Mouse (Mus musculus) CH12.LX (cell line): Measurements from ENCODE around the gene AC141477.1. TPM values are rescaled to one million over a fixed set of nuclear protein-coding genes. Genes with fewer than 3 reads are reported as not detected.

Experiments used
- DNase-seq: peaks from one replicate; pipeline ENCODE4 v3.0.0-alpha.2; 2013; ENCODE audit errors: extremely low read depth
- H3K27ac ChIP-seq: 2 replicates; pipeline ENCODE4 v1.5.1; 2012; ENCODE audit warnings: low read depth, mild to moderate bottlenecking, control low read depth, moderate library complexity; ENCODE audit not compliant: insufficient read depth
- H3K27me3 ChIP-seq: replicated peaks from 2 replicates; pipeline ENCODE3; 2012; ENCODE audit warnings: inconsistent platforms
- H3K36me3 ChIP-seq, 2 experiments: replicated peaks in 1 of 2; 2 replicates each; pipeline versions ENCODE3 to v1.6.1; 2012; ENCODE audit warnings: inconsistent platforms in 1 of 2, low read length in 1 of 2, mild to moderate bottlenecking in 1 of 2, mixed read lengths in 1 of 2, moderate library complexity in 1 of 2; ENCODE audit not compliant: control insufficient read depth in 1 of 2, insufficient read depth in 1 of 2
- H3K4me1 ChIP-seq, 2 experiments: 2 replicates each; pipeline ENCODE4 v1.6.1; 2012; ENCODE audit warnings: inconsistent platforms in 1 of 2, moderate library complexity in 1 of 2; ENCODE audit not compliant: insufficient read depth in 2 of 2, control insufficient read depth in 1 of 2
- H3K4me2 ChIP-seq: 2 replicates; pipeline ENCODE4 v1.6.1; 2012; ENCODE audit warnings: low read depth, mild to moderate bottlenecking, control low read depth; ENCODE audit not compliant: poor library complexity, insufficient read depth, severe bottlenecking
- H3K4me3 ChIP-seq, 3 experiments: fragments of 150-350 bp in 1 of 3; sonication (generic) in 1 of 3; replicated peaks in 1 of 3; 2 replicates each; pipeline versions ENCODE3 to v1.5.1; 2011 to 2012; ENCODE audit warnings: low read depth in 2 of 3, low read length in 2 of 3, mild to moderate bottlenecking in 2 of 3, moderate library complexity in 2 of 3, control low read depth in 1 of 3, improper control_type of control experiment in 1 of 3, inconsistent platforms in 1 of 3, mixed read lengths in 1 of 3; ENCODE audit not compliant: poor library complexity in 1 of 3
- H3K79me2 ChIP-seq: replicated peaks from 2 replicates; pipeline ENCODE4 v1.6.1; 2012; ENCODE audit warnings: mild to moderate bottlenecking, moderate library complexity; ENCODE audit not compliant: control insufficient read depth, poor library complexity, insufficient read depth, severe bottlenecking; ENCODE audit errors: extremely low read depth
- H3K9ac ChIP-seq: 2 replicates; pipeline ENCODE4 v1.6.1; 2012; ENCODE audit warnings: low read depth, mild to moderate bottlenecking, control low read depth, moderate library complexity; ENCODE audit not compliant: insufficient read depth
- H3K9me3 ChIP-seq: replicated peaks from 2 replicates; pipeline ENCODE3; 2012; ENCODE audit warnings: low read length, inconsistent platforms, mixed read lengths
- BHLHE40 ChIP-seq: IDR thresholded peaks from 2 replicates; pipeline ENCODE4 v1.6.1; 2011; ENCODE audit warnings: mild to moderate bottlenecking, low read depth, low read length, improper control_type of control experiment
- CHD1 ChIP-seq: IDR thresholded peaks from 2 replicates; pipeline ENCODE4 v1.6.1; 2012; ENCODE audit warnings: low read depth, low read length, improper control_type of control experiment, inconsistent platforms
- CHD2 ChIP-seq: IDR thresholded peaks from 2 replicates; pipeline ENCODE4 v1.6.1; 2011; ENCODE audit warnings: low read length, improper control_type of control experiment
- CTCF ChIP-seq, 2 experiments: IDR thresholded peaks in 1 of 2; conservative IDR thresholded peaks in 1 of 2; 2 replicates each; pipeline ENCODE4 v1.5.1; 2011 to 2012; ENCODE audit warnings: low read depth in 2 of 2, low read length in 2 of 2, improper control_type of control experiment in 1 of 2, inconsistent platforms in 1 of 2, mild to moderate bottlenecking in 1 of 2, moderate library complexity in 1 of 2
- E2F4 ChIP-seq: IDR thresholded peaks from 2 replicates; pipeline ENCODE4 v1.6.1; 2011; ENCODE audit warnings: low read depth, low read length, improper control_type of control experiment; ENCODE audit not compliant: insufficient replicate concordance
- ELF1 ChIP-seq: IDR thresholded peaks from 2 replicates; pipeline ENCODE4 v1.6.1; 2014; ENCODE audit warnings: low read depth, mild to moderate bottlenecking, inconsistent platforms, low read length, improper control_type of control experiment
- EP300 ChIP-seq: IDR thresholded peaks from 2 replicates; pipeline ENCODE4 v1.6.1; 2011; ENCODE audit warnings: low read length, improper control_type of control experiment
- ETS1 ChIP-seq: conservative IDR thresholded peaks from 2 replicates; pipeline ENCODE4 v1.6.1; 2012; ENCODE audit warnings: low read depth, mild to moderate bottlenecking, inconsistent platforms, low read length, improper control_type of control experiment, moderate library complexity
- GABPA ChIP-seq: IDR thresholded peaks from 2 replicates; pipeline ENCODE4 v1.6.1; 2012; ENCODE audit warnings: low read depth, low read length, improper control_type of control experiment, inconsistent platforms; ENCODE audit not compliant: insufficient replicate concordance
- HCFC1 ChIP-seq: IDR thresholded peaks from 2 replicates; pipeline ENCODE4 v1.6.1; 2012; ENCODE audit warnings: low read depth, mild to moderate bottlenecking, inconsistent platforms, low read length, improper control_type of control experiment
- IRF4 ChIP-seq: IDR thresholded peaks from 2 replicates; pipeline ENCODE4 v1.6.1; 2014; ENCODE audit warnings: low read depth, mild to moderate bottlenecking, inconsistent platforms, low read length, improper control_type of control experiment
- JUN ChIP-seq: IDR thresholded peaks from 2 replicates; pipeline ENCODE4 v1.6.1; 2011; ENCODE audit warnings: low read depth, mild to moderate bottlenecking, low read length, improper control_type of control experiment, moderate library complexity; ENCODE audit not compliant: insufficient read depth
- JUND ChIP-seq: conservative IDR thresholded peaks from 2 replicates; pipeline ENCODE4 v1.6.1; 2011; ENCODE audit warnings: low read depth, low read length, improper control_type of control experiment
- KAT2A ChIP-seq: IDR thresholded peaks from 2 replicates; pipeline ENCODE4 v1.6.1; 2012; ENCODE audit warnings: low read length, improper control_type of control experiment, inconsistent platforms; ENCODE audit not compliant: insufficient replicate concordance
- MAFK ChIP-seq: IDR thresholded peaks from 2 replicates; pipeline ENCODE4 v1.6.1; 2011; ENCODE audit warnings: low read length, improper control_type of control experiment; ENCODE audit not compliant: insufficient replicate concordance
- MAX ChIP-seq: IDR thresholded peaks from 2 replicates; pipeline ENCODE4 v1.6.1; 2011; ENCODE audit warnings: low read length, improper control_type of control experiment
- MAZ ChIP-seq: IDR thresholded peaks from 2 replicates; pipeline ENCODE4 v1.6.1; 2012; ENCODE audit warnings: low read depth, mild to moderate bottlenecking, inconsistent platforms, low read length, improper control_type of control experiment, moderate library complexity
- MEF2A ChIP-seq: IDR thresholded peaks from 2 replicates; pipeline ENCODE4 v1.6.1; 2014; ENCODE audit warnings: low read depth, mild to moderate bottlenecking, inconsistent platforms, low read length, improper control_type of control experiment, borderline replicate concordance
- MXI1 ChIP-seq: IDR thresholded peaks from 2 replicates; pipeline ENCODE4 v1.6.1; 2011; ENCODE audit warnings: mild to moderate bottlenecking, low read depth, low read length, improper control_type of control experiment
- MYC ChIP-seq: IDR thresholded peaks from 2 replicates; pipeline ENCODE4 v1.6.1; 2011; ENCODE audit warnings: low read depth, mild to moderate bottlenecking, improper control_type of control experiment, low read length
- NELFE ChIP-seq: IDR thresholded peaks from 2 replicates; pipeline ENCODE4 v1.6.1; 2011; ENCODE audit warnings: low read depth, low read length, improper control_type of control experiment
- NRF1 ChIP-seq: IDR thresholded peaks from 2 replicates; pipeline ENCODE4 v1.6.1; 2014; ENCODE audit warnings: low read depth, mild to moderate bottlenecking, inconsistent platforms, low read length, improper control_type of control experiment, moderate library complexity
- PAX5 ChIP-seq: IDR thresholded peaks from 2 replicates; pipeline ENCODE4 v1.6.1; 2012; ENCODE audit warnings: low read length, inconsistent platforms, mixed read lengths
- POLR2A ChIP-seq: IDR thresholded peaks from 2 replicates; pipeline ENCODE4 v1.6.1; 2011; ENCODE audit warnings: low read depth, mild to moderate bottlenecking, improper control_type of control experiment, low read length
- POLR2AphosphoS2 ChIP-seq: IDR thresholded peaks from 2 replicates; pipeline ENCODE4 v1.6.1; 2011; ENCODE audit warnings: low read depth, low read length, improper control_type of control experiment
- RAD21 ChIP-seq: IDR thresholded peaks from 2 replicates; pipeline ENCODE4 v1.6.1; 2011; ENCODE audit warnings: low read depth, mild to moderate bottlenecking, low read length, improper control_type of control experiment, moderate library complexity
- RCOR1 ChIP-seq: conservative IDR thresholded peaks from 2 replicates; pipeline ENCODE4 v1.6.1; 2012; ENCODE audit warnings: low read depth, mild to moderate bottlenecking, inconsistent platforms, low read length, improper control_type of control experiment
- SIN3A ChIP-seq: IDR thresholded peaks from 2 replicates; pipeline ENCODE4 v1.6.1; 2012; ENCODE audit warnings: low read length, improper control_type of control experiment, inconsistent platforms
- SMC3 ChIP-seq: IDR thresholded peaks from 2 replicates; pipeline ENCODE4 v1.6.1; 2011; ENCODE audit warnings: low read depth, low read length, improper control_type of control experiment
- TBP ChIP-seq: conservative IDR thresholded peaks from 2 replicates; pipeline ENCODE4 v1.6.1; 2011; ENCODE audit warnings: low read depth, low read length, improper control_type of control experiment
- TCF12 ChIP-seq: IDR thresholded peaks from 2 replicates; pipeline ENCODE4 v1.6.1; 2014; ENCODE audit warnings: low read depth, mild to moderate bottlenecking, inconsistent platforms, low read length, improper control_type of control experiment
- UBTF ChIP-seq: IDR thresholded peaks from 2 replicates; pipeline ENCODE4 v1.6.1; 2012; ENCODE audit warnings: low read depth, mild to moderate bottlenecking, inconsistent platforms, low read length, improper control_type of control experiment, moderate library complexity
- USF1 ChIP-seq: IDR thresholded peaks from 2 replicates; pipeline ENCODE4 v1.6.1; 2014; ENCODE audit warnings: low read depth, mild to moderate bottlenecking, inconsistent platforms, low read length, improper control_type of control experiment
- ZC3H11A ChIP-seq: IDR thresholded peaks from 2 replicates; pipeline ENCODE4 v1.6.1; 2012; ENCODE audit warnings: low read depth, mild to moderate bottlenecking, inconsistent platforms, low read length, improper control_type of control experiment
- ZKSCAN1 ChIP-seq: IDR thresholded peaks from 2 replicates; pipeline ENCODE4 v1.6.1; 2012; ENCODE audit warnings: low read depth, inconsistent platforms, low read length, improper control_type of control experiment, borderline replicate concordance
- ZMIZ1 ChIP-seq: IDR thresholded peaks from 2 replicates; pipeline ENCODE4 v1.6.1; 2012; ENCODE audit warnings: low read depth, mild to moderate bottlenecking, inconsistent platforms, low read length, improper control_type of control experiment
- ZNF384 ChIP-seq: IDR thresholded peaks from 2 replicates; pipeline ENCODE4 v1.6.1; 2012; ENCODE audit warnings: low read depth, low read length, improper control_type of control experiment, inconsistent platforms
- dilution Hi-C: fragments of 300-500 bp; cut with MboI; formaldehyde crosslinking; loops from 2 replicates; pipeline ENCODE4 v1.14.3; 2020; ENCODE audit warnings: low sequenced_read_pairs; ENCODE audit not compliant: extremely low pct_unique_long_range_greater_than_20kb, extremely low pct_ligation_motif_present
- in situ Hi-C: fragments of 300-500 bp; cut with MboI; formaldehyde crosslinking; loops from 3 replicates; pipeline ENCODE4 v1.14.3; 2019; ENCODE audit warnings: low sequenced_read_pairs, low pct_ligation_motif_present, low pct_unique_long_range_greater_than_20kb, mixed read lengths
- polyA plus RNA-seq: library from polyadenylated mRNA; unstranded; fragments of >175 nt; gene quantifications from 2 replicates; pipeline ENCODE4 v1.2.1, GENCODE M21; 2012; ENCODE audit warnings: low read depth; ENCODE audit not compliant: insufficient read length
- total RNA-seq, 2 experiments: library from RNA; depleted of rRNA; stranded (reverse); fragments of 300-350 nt in 1 of 2; fragments of >200 nt in 1 of 2; gene quantifications; 2 replicates each; pipeline ENCODE4 v1.2.3; 2012 to 2014

The AC141477.1 gene
- total and polyA plus RNA-seq, 3 experiments, result not detected

DNA sequence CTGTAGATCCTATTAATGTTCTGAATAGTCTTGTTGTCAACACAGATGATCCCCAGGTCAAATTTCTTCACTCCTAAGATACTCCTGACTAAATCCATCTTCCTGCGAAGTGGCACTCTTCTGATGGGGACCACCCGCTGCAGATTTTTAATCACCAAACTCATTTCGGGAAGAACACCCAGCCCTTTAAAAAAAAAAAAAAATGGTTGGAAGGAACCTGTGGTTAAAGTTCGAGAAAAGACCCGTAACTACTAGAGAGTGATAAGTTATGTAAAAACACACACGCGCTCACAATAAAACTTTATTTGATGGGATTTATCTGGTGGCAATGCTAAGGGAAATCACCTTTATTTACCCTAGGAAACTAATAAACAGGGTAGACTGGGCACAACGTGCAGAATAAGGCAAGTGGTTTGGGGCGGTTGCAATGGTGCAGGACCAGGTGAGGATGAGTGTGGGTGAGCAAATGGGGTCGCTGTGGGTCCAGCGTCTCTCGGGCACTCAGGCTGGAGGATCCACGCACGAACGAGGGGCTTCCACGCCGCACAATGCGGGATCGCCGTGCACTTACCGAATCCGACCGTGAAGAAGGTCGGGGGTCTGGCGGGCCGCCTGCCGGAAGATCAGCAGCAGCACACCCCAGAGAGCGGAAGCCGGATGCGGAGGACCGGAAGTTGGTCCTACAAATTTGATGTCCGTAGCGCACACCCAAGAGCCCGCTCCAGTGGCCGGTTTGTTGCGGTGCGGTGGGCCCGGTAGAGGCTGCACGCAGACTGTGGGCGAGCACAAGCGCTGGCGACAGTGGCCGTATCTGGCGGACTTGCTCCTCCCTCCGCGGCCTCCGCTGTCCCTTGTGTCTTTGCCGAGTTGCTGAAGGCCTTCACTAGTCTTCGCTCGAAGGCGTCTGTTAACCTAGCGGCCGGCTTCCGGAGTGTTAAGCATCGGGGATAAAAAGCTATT, 28.2 kb upstream of the AC141477.1 start, which contains the start of the genes Mcm3ap and Ybey:
TSS of gene Mcm3ap (plus strand) at position 725 of the 960 bp plus-strand sequence.
TSS of gene Ybey (minus strand) at position 912 of the 960 bp plus-strand sequence.
- in situ Hi-C loops, result no loop called here
- dilution Hi-C loops, result no loop called here
- H3K36me3 ChIP-seq, result peaks cover 22 to 63% of the 10 kb centered on the region in 2 experiments
- TF ChIP-seq NELFE (peak; percentile 82), KAT2A (peak; percentile 93; the same call in 1 of the 2 replicates), MYC (peak; percentile 54; the same call in 1 of the 2 replicates), IRF4 (peak; percentile 71), ZC3H11A (no peak), HCFC1 (peak; percentile 96), MAX (peak; percentile 85; the same call in 1 of the 2 replicates), GABPA (no peak; the same call in 1 of the 2 replicates), RCOR1 (peak; percentile 77), CHD1 (peak; percentile 74; the same call in 1 of the 2 replicates), JUN (no peak), SIN3A (peak; percentile 91), EP300 (no peak), POLR2AphosphoS2 (peak; percentile 72; the same call in 1 of the 2 replicates), USF1 (no peak), TBP (peak; percentile 82), MAZ (peak; percentile 58), PAX5 (no peak), MEF2A (peak; percentile 68; the same call in 1 of the 2 replicates), CHD2 (peak; percentile 20; the same call in 1 of the 2 replicates), JUND (no peak), SMC3 (no peak), BHLHE40 (0 out of 2 replicates have a peak, but pooled peaks have one; percentile 15), POLR2A (peak; percentile 84), E2F4 (no peak), UBTF (peak; percentile 81; the same call in 1 of the 2 replicates), ETS1 (0 out of 2 replicates have a peak, but pooled peaks have one; percentile 21), MXI1 (peak; percentile 73), RAD21 (no peak), TCF12 (peak; percentile 92), ZNF384 (peak; percentile 67), ZMIZ1 (peak; percentile 71; the same call in 1 of the 2 replicates), MAFK (no peak), ELF1 (peak; percentile 97), NRF1 (no peak), ZKSCAN1 (no peak), CTCF (conservative IDR thresholded peaks at IDR 0.05 in 1 of 2, IDR thresholded peaks at IDR 0.05 in 1 of 2; ENCODE audit: low read depth in 2 of 2, low read length in 2 of 2) (peak in 1 of 2 experiments; percentile 28; a peak in 1 of 4 replicates)

More for the DNA sequence above, 28.2 kb upstream of the AC141477.1 start, which contains the start of the genes Mcm3ap and Ybey:
- Histone ChIP-seq H3K27me3 (no peaks in the 10 kb centered on the region), H3K27ac (peak within 1 kb of the TSS; percentile 51), H3K9me3 (no peaks in the 10 kb centered on the region), H3K4me1 (peaks cover 0 to 29% of the 10 kb centered on the region in 2 experiments; a peak in 2 of 4 replicates), H3K4me2 (peak within 1 kb of the TSS; percentile 89), H3K79me2 (peaks cover 14% of the 10 kb centered on the region), H3K4me3 (peak within 1 kb of the TSS; percentile 79 to 89 (median 85)), H3K9ac (peak within 1 kb of the TSS; percentile 78)
- DNase-seq, result peak; percentile 89
